Mouse (Mus musculus) hindbrain, embryonic 13.5 days (tissue): ENCODE measurements around the gene Tmod4. TPM values are rescaled to one million over a fixed set of nuclear protein-coding genes. Genes with fewer than 3 reads are reported as not detected.
"Not testable (repeated sequence)": the region's sequence is repeated elsewhere in the genome, so short reads cannot be mapped to it uniquely, and the experiment has no call there.

Source experiments
- ATAC-seq: fragments of 200-750 bp; cut with Nextera tagmentation; 2 replicates; pipeline ENCODE4 v1.8.0; 2017; ENCODE audit warnings: moderate TSS enrichment; ENCODE audit not compliant: low FRiP score
- H3K27ac ChIP-seq: fragments of 300-500 bp; sonication (generic); 2 replicates; pipeline ENCODE4 v1.5.1; 2015; ENCODE audit warnings: inconsistent platforms, mild to moderate bottlenecking, moderate library complexity
- H3K27me3 ChIP-seq: fragments of 300-500 bp; sonication (generic); 2 replicates; pipeline ENCODE4 v1.6.1; 2015; ENCODE audit warnings: mild to moderate bottlenecking, inconsistent platforms
- H3K36me3 ChIP-seq: fragments of 300-500 bp; sonication (generic); 2 replicates; pipeline ENCODE4 v1.6.1; 2015; ENCODE audit warnings: mild to moderate bottlenecking, inconsistent platforms
- H3K4me1 ChIP-seq: fragments of 300-500 bp; sonication (generic); replicated peaks from 2 replicates; pipeline ENCODE4 v1.6.1; 2015; ENCODE audit warnings: inconsistent platforms
- H3K4me2 ChIP-seq: fragments of 300-500 bp; sonication (generic); 2 replicates; pipeline ENCODE4 v1.6.1; 2015; ENCODE audit warnings: inconsistent platforms, mild to moderate bottlenecking, moderate library complexity
- H3K4me3 ChIP-seq: fragments of 300-500 bp; sonication (generic); 2 replicates; pipeline ENCODE4 v1.5.1; 2015; ENCODE audit warnings: mild to moderate bottlenecking, inconsistent platforms
- H3K9ac ChIP-seq: fragments of 300-500 bp; sonication (generic); 2 replicates; pipeline ENCODE4 v1.6.1; 2015; ENCODE audit warnings: mild to moderate bottlenecking, inconsistent platforms
- H3K9me3 ChIP-seq: fragments of 300-500 bp; sonication (generic); 2 replicates; pipeline ENCODE4 v1.6.1; 2016; ENCODE audit warnings: inconsistent platforms
- WGBS: fragments of 180-500 bp; shearing (Covaris S2); methylation state at CpG from one replicate; pipeline ENCODE4 v1.1.7; 2015; 5-methylcytosine and 5-hydroxymethylcytosine counted together
- polyA plus RNA-seq: library from polyadenylated mRNA; unstranded; fragments of >200 nt; fragmentation: Nextera tagmentation; extraction: Ambion mirVana; gene quantifications from 2 replicates; pipeline ENCODE4 v1.2.1, GENCODE M21; 2015

Tmod4 gene
- polyA plus RNA-seq, 1 experiment from 2014 or later, result 0.99 TPM

DNA sequence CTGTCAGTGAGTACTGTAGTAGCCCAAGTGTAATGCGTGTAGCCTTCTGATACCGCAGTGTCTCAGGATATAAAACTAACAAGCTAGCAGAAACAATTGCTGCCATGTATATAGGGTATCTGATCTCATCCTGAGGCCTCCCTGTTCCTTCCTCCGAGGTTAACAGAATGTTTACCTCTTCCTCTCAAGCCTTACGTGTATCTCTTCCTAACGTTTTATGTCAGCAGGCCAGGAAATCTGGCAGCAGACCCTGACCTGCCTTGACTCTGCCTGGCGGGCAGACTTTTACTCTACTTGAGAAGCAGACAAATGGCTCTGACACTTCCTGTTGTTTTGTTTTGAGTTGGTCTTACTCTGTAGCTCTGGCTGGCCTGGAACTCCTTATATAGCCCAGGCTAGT lies 2.7 kb upstream of the Tmod4 start:
- H3K36me3 ChIP-seq, result peaks cover 62% of the 10 kb centered on the region
- no peaks in the 10 kb centered on the region for H3K9me3 ChIP-seq
- no peak for ATAC-seq
- H3K27me3 ChIP-seq, result no peaks in the 10 kb centered on the region
- H3K4me3 ChIP-seq, result no peak overlapping the region
- H3K4me1 ChIP-seq, result peaks cover 8% of the 10 kb centered on the region; the same call in 1 of the 2 replicates
- no peak overlapping the region for H3K4me2 ChIP-seq
- H3K27ac ChIP-seq, result no peak overlapping the region
- no peak overlapping the region for H3K9ac ChIP-seq
- WGBS, result 87% methylated on average over 6 of the region's 6 CpGs

DNA sequence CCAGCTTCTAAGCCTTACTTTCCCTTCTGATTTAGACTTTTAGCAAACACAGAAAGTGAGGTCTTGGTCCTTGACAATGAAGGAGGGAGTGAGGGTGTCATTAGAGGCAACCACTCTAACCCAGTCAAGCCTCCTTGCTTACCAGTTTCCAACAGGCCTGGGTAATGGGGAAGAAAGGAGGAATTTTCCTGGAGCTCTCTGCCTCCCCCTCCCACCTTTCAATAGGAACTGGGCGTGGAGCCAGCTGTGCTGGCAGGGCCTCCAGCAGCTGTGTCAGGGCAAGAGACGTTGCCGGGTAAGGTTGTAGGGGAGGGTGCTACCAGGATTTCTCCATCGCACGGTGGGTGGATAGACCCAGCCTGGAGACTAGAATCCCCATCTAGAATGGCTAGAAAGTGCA lies 696 bp downstream of the Tmod4 start:
- Histone ChIP-seq H3K36me3 (peaks cover 51% of the 10 kb centered on the region), H3K4me1 (peaks cover 8% of the 10 kb centered on the region; the same call in 1 of the 2 replicates), H3K27me3 (no peaks in the 10 kb centered on the region), H3K4me3 (no peak overlapping the region), H3K9ac (no peak overlapping the region), H3K4me2 (no peak overlapping the region), H3K9me3 (no peaks in the 10 kb centered on the region), H3K27ac (peak overlapping the region; percentile 30; the same call in 1 of the 2 replicates)
- 35% methylated on average over 5 of the region's 5 CpGs for WGBS
- ATAC-seq, result no peak

DNA sequence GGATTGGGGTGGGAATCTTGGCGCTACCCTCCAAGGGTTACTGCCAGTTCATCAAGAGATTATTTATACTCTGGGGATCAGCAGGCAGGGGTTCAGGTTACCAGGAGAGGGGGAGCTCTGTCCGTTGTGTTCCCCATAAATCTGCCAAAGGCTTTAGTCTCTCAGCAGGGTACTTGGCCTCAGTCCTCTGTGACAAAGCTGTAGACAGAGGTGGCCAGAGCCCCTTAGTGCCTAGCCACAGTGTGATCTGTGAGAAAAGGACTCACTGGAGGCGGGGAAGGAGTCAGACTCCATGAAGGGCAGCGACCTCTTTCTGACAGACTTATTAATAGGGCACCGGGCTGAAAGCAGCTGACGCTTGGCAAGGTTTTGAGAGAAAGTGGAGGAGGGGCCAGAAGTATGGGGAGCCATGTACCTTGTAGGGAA lies 5.0 kb downstream of the Tmod4 start:
- Histone ChIP-seq H3K4me1 (peaks cover 16% of the 10 kb centered on the region), H3K36me3 (peaks cover 27% of the 10 kb centered on the region), H3K9ac (no peak overlapping the region), H3K4me3 (no peak overlapping the region), H3K27me3 (no peaks in the 10 kb centered on the region), H3K9me3 (no peaks in the 10 kb centered on the region), H3K27ac (no peak overlapping the region), H3K4me2 (no peak overlapping the region)
- 47% methylated on average over 6 of the region's 6 CpGs for WGBS
- ATAC-seq, result no peak

DNA sequence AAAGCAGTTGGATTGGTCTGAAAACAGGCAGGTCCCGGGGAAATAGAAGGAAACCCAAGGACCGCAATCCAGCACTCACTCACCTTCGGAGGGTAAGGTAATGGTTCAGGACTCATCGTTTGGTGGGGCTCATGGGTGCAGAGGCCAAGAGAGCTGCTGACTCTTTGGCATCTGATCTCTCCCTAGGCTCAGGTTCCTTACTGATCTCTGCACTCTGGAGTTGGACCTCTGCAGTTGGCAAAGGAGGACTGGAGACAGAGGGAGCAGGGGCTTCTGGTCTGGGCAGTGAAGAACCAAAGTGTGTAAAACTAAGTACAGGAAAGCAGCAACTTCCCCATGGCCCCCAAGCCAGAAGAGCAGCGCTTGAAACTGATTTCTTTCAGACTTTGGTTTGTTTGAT lies 5.8 kb downstream of the Tmod4 start:
- WGBS, result 91% methylated on average over 5 of the region's 5 CpGs
- no peak overlapping the region for H3K27ac ChIP-seq
- peaks cover 15% of the 10 kb centered on the region for H3K4me1 ChIP-seq
- no peak for ATAC-seq
- peaks cover 27% of the 10 kb centered on the region for H3K36me3 ChIP-seq
- H3K9me3 ChIP-seq, result no peaks in the 10 kb centered on the region
- H3K4me3 ChIP-seq, result no peak overlapping the region
- peak overlapping the region; percentile 19; the same call in 1 of the 2 replicates for H3K9ac ChIP-seq
- no peak overlapping the region for H3K4me2 ChIP-seq
- H3K27me3 ChIP-seq, result no peaks in the 10 kb centered on the region

DNA sequence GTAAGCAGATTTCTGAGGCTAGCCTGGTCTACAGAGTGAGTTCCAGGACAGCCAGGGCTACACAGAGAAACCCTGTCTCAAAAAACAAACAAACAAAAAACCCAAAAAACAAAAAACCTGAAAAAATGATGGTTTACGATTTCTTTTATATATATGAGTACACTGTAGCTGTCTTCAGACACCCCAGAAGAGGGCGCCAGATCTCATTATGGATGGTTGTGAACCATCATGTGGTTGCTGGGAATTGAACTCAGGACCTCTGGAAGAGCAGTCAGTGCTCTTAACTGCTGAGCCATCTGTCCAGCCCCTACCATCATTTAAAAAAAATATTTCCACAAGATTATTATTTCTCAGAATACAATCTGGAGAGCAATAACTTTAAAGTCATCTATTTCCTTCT lies 8.1 kb downstream of the Tmod4 start:
- H3K9me3 ChIP-seq, H3K27ac ChIP-seq, H3K9ac ChIP-seq, ATAC-seq, H3K27me3 ChIP-seq, H3K4me2 ChIP-seq: not testable (repeated sequence)
- WGBS, result 91% methylated on average over 2 of the region's 2 CpGs
- peaks cover 29% of the 10 kb centered on the region for H3K4me1 ChIP-seq
- H3K36me3 ChIP-seq, result peaks cover 27% of the 10 kb centered on the region
- H3K4me3 ChIP-seq, result 0 out of 2 replicates have a peak overlapping the region, but pooled peaks have one; percentile 67

DNA sequence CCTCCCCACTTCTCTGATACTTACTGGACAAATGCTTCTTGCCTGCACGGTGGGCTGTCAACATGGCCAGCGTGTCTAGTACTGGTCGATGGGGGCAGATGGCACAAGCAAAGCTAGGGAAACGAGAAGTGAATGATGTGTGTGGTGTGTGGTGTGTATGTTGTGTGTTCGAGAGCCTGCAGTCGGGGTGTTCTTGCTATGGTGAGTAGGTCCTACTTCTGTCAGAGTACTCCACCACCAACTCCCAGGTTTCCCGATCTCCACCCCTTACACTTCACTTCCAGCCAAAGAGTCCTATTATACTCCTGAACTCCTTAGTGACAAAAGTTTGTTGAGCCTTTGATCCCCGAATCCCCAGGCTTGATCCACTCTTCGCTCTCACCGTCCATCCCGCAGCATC lies 8.9 kb downstream of the Tmod4 start:
- 65% methylated on average over 11 of the region's 11 CpGs for WGBS

DNA sequence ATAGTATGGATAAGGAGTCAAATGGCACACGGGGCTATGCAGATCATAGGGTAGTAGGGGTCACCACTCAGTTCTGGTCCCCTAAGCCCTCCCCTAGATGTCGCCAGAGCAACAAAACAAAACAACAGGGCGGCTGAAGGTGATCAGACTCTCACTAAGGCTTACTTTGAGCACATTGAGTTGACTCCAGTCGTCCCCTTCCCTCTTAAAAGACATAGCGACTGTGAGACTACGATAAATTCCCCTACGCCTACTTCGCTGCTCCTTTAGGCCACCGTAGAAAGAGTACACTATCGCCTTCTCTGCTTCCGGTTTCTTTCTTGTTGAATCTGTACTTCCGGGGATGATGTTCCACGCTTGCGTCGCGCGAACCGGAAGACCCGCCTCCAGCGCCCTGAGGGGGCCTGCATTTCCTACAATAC lies 9.4 kb downstream of the Tmod4 start, which contains the start of the genes Scnm1 and Lysmd1:
Gene Scnm1, minus strand, starts transcription at position 332 of the 422 bp plus-strand sequence.
Gene Lysmd1, plus strand, starts transcription at position 409 of the 422 bp plus-strand sequence.
- Histone ChIP-seq H3K4me2 (peak within 1 kb of the TSS; percentile 86), H3K4me3 (peak within 1 kb of the TSS; percentile 67), H3K27me3 (no peaks in the 10 kb centered on the region), H3K27ac (peak within 1 kb of the TSS; percentile 86), H3K9ac (peak within 1 kb of the TSS; percentile 88), H3K36me3 (peaks cover 24% of the 10 kb centered on the region), H3K9me3 (no peaks in the 10 kb centered on the region), H3K4me1 (peaks cover 29% of the 10 kb centered on the region)
- peak; percentile 92 for ATAC-seq
- under 1% methylated on average over 20 of the region's 20 CpGs for WGBS

More for the DNA sequence above, 8.9 kb downstream of the Tmod4 start:
- Histone ChIP-seq H3K4me3 (peak overlapping the region; percentile 67), H3K4me1 (peaks cover 29% of the 10 kb centered on the region), H3K27ac (peak overlapping the region; percentile 86), H3K9me3 (no peaks in the 10 kb centered on the region), H3K9ac (peak overlapping the region; percentile 88), H3K36me3 (peaks cover 29% of the 10 kb centered on the region), H3K27me3 (no peaks in the 10 kb centered on the region), H3K4me2 (peak overlapping the region; percentile 86)
- ATAC-seq, result peak; percentile 18; the same call in 1 of the 2 replicates

DNA sequence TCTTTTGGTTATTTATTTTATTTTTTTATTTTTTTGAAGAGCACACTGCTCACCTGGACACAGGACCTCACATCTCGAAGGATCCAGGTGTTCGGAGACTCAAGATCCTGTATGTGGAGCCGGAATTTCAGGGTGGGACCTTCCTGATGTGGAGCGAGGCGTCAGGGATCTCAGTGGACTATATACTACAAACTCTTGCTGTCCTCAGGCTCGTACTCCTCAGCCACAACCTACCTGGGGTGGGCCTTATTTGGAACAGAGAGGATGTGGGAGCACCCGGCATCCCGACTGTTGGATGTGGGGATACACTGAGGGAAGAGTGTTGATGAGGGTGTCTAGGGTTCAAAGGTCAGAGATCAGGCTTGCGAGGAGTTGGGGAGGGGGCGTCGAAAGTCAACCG lies 9.9 kb downstream of the Tmod4 start:
- Histone ChIP-seq H3K4me3 (peak overlapping the region; percentile 67), H3K36me3 (peaks cover 21% of the 10 kb centered on the region), H3K4me1 (peaks cover 29% of the 10 kb centered on the region)
- not testable (repeated sequence) for H3K9ac ChIP-seq, H3K27ac ChIP-seq, H3K4me2 ChIP-seq, H3K27me3 ChIP-seq, H3K9me3 ChIP-seq
- ATAC-seq, result peak; percentile 72
- no CpG with 5 or more reads among the region's 12 CpGs for WGBS

DNA sequence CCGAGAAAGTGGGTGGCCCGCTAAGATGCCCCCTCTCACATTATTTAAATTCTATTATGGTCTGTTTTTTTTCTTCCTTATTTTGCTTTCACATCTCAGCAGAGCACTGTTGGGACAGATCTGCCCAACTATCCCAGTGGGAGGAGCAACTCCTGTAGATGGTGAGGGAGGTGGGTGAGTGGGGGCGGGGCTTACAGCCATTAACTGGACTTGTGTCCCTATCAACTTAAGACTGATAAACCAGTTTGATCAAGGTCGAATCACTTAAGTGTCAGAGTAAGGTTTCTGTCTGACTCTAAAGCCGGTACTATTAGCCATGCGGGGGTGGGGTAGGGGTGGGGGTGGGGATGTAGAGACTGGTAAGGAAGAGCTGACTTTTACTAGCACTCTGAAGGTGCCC lies 10.7 kb downstream of the Tmod4 start:
- WGBS, result 35% methylated on average over 6 of the region's 6 CpGs
- no peaks in the 10 kb centered on the region for H3K9me3 ChIP-seq
- H3K4me3 ChIP-seq, result peak overlapping the region; percentile 36
- H3K9ac ChIP-seq, result peak overlapping the region; percentile 61
- H3K36me3 ChIP-seq, result peaks cover 19% of the 10 kb centered on the region
- peak overlapping the region; percentile 62 for H3K4me2 ChIP-seq
- no peak overlapping the region for H3K27ac ChIP-seq
- H3K4me1 ChIP-seq, result peaks cover 29% of the 10 kb centered on the region
- ATAC-seq, result 0 out of 2 replicates have a peak, but pooled peaks have one; percentile 12
- H3K27me3 ChIP-seq, result no peaks in the 10 kb centered on the region

DNA sequence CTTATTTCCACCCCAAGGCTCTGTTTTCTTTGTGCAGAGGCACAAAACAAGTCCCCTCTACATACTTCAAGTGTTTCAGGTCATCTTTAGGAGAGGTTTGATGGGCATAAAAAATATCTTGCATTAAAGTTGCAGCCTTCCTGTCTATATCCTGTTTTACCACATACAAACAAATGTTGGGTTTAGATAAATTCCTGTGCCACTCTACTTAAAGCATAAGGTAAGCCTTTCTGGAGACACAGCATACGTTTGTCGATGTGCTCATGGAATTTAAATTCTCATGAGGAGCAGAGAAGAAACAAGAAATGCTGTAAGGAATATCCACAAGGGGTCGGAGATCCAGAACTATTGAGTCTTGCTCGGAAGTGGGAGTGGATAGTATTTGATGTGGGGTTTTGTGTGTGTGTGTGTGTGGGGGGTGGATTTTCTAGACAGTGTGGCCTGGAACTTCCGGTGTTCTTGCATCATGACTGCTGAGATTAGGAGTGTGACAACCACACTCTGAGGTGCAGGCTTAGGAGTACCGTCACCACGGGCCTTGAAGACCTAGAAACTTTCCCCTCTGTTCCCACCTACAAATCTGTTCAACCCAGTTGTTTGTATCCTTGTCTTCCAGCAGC lies 11.3 kb downstream of the Tmod4 start:
- Histone ChIP-seq H3K27ac (no peak overlapping the region), H3K4me3 (peak overlapping the region; percentile 36), H3K4me1 (peaks cover 29% of the 10 kb centered on the region), H3K9me3 (no peaks in the 10 kb centered on the region), H3K9ac (peak overlapping the region; percentile 61), H3K4me2 (peak overlapping the region; percentile 62), H3K36me3 (peaks cover 19% of the 10 kb centered on the region), H3K27me3 (no peaks in the 10 kb centered on the region)
- ATAC-seq, result no peak
- 93% methylated on average over 7 of the region's 7 CpGs for WGBS

DNA sequence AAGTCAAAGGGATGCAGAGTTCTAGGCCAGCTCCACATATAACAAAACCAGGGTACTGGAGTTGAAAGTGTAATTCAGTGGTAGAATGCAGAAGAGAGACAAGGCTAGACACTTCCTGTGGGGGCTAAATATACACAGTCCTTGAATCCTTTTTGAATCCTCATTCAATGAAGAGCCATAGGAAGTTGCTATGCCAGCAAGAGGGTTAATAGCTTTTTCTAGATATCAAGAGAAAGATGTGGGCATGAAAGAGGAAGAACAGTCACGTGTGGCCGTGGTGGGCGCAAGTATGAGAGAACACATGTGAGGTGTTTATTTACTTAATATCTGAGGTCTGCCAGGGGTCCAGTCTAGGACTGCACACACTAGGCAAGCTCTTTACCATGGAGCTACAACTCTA lies 12.1 kb downstream of the Tmod4 start:
- H3K9ac ChIP-seq, result no peak overlapping the region
- no peak for ATAC-seq
- no peaks in the 10 kb centered on the region for H3K27me3 ChIP-seq
- H3K27ac ChIP-seq, result no peak overlapping the region
- H3K4me2 ChIP-seq, result no peak overlapping the region
- H3K36me3 ChIP-seq, result peaks cover 27% of the 10 kb centered on the region
- no peaks in the 10 kb centered on the region for H3K9me3 ChIP-seq
- no peak overlapping the region for H3K4me3 ChIP-seq
- WGBS, result 93% methylated on average over 3 of the region's 3 CpGs
- H3K4me1 ChIP-seq, result peaks cover 29% of the 10 kb centered on the region

DNA sequence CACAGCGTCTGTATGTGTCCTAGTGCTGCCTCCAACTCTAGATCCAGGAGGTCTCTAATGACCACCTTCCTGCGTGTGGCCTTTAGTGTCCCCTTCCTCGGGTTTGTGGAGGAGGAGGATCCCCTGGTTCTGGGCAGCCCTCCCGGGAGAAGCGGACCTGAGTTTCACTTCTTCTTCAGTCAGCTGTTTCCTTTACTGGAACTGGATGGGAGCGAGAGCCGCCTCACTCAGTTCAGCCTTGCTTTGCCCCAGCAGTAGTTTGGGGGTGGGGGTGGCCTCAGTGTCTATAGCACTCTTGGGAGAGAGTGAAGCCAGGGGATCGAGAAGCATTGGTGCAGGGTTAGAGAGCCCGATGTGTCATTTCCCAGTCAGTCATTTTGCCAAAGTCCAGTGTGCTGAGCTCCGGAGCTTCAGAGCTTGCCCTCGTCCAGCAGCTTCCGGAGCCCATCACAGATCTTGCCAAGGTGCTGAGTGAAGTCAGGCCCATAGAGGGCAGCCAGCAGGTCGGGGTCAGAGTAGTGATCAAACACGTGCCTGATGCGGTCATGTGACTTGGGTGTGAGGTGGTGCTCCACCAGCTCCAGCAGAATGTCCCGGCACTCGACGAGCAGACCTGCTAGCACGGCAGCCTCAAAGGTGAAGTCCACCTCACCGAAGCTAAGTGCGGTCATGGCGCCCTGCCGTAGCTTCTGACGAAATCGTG lies 15.5 kb downstream of the Tmod4 start:
- H3K4me3 ChIP-seq, result no peak overlapping the region
- peaks cover 29% of the 10 kb centered on the region for H3K36me3 ChIP-seq
- 74% methylated on average over 25 of the region's 25 CpGs for WGBS
- ATAC-seq, result no peak
- H3K27me3 ChIP-seq, result no peaks in the 10 kb centered on the region
- no peak overlapping the region for H3K4me2 ChIP-seq
- no peak overlapping the region for H3K27ac ChIP-seq
- no peaks in the 10 kb centered on the region for H3K9me3 ChIP-seq
- no peak overlapping the region for H3K9ac ChIP-seq
- peaks cover 22% of the 10 kb centered on the region for H3K4me1 ChIP-seq
